Mouse (Mus musculus): ENCODE data around the gene Prickle2.

The Prickle2 gene

DNA sequence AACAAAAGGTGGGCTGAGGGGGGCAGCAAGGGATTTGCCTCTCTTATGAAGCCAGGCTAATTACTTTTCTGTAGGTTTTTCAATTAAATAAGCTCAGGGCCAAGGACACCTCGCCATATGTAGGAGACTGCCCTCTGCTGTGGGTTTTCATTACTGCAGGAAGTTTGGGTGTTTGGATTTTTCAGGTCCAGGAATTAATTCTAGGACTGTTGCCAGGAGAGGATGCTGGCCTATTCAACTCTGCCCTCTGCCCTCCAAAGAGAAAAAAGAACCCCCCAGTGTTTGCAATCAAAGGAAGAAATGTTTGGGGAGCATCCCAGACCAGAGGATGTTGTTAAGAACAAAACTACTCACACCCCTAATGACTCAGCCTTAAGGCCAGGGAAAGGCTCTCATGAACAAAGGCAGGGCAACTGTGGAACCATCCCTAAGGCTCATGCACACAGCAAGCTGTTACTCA lies 40.4 kb downstream of the Prickle2 start:
- peak; percentile 84 to 86 for DNase-seq

DNA sequence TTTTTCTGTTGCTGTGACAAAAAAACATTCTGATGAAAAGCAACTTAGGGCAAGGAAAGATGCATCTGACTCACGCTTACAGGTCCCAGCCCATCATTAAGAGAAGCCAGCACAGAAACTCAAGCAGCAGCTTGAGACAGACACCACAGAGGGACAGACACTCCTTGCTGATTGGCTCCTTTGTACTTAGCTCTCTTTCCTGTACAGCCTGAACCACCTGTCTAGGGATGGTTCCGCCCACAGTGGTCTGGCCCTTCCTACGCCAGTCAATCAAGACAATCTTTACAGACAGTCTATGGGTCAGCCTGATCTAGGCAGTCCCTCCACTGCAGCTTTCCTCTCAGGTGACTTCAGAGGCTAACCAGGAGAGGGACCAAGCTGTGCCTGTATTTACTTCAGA lies 42.1 kb downstream of the Prickle2 start:
- no peak for DNase-seq

DNA sequence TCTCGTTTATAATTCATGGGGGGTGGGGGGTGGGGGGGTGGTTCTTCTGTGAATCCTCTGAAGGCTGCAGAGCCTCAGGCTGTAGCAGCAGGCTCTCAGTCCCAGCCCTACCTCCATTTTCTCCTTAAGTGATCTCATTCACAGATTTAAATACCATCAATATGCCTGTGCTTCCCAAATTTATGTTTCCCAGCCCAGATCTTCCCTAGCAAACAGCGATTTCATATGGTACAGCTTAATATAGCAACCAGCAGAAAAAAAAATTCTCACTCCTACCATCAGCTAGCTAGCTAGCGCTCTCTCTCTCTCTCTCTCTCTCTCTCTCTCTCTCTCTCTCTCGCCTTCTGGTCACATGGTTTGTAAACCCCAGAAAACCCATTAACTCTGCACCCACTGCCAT lies 42.5 kb downstream of the Prickle2 start:
- no peak for DNase-seq

DNA sequence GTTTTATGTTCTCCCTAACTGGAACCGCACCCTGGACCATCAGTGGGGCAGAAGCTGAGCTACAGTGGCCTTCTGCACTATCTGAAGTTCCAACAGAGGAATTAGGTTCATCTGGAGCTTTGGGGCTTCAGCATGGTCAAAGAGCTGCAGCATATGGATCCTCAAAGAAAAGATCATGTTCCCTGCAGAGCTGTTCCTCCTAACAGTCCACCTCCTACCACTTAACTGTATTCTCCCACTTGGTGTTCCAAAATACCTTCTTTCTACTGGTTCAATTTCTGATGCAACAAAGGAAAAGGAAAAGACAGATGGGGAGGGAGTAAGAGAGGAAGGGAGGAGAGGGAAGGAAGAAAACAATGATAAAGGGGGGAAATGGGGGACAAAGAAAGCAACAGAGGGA lies 56.9 kb downstream of the Prickle2 start:
- no peak for DNase-seq

DNA sequence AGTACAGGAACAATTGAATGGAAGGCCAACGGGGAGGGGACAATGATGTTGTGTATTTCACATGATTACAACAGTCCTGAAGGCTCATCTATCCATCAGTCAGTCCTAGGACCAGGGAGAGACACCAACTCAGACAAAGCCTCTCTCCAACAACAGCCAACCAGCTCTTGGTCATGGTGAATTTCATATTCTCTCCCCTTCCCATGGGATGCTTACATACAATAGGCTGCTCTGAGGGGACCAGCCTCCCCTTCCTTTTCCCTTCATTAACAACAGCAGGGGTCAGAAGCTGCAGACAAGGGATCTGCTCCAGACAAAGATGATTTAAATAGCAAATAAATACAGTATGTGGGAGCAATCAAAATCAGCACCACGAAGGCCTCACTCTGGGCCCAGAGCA lies 57.4 kb downstream of the Prickle2 start:
- no peak for DNase-seq

DNA sequence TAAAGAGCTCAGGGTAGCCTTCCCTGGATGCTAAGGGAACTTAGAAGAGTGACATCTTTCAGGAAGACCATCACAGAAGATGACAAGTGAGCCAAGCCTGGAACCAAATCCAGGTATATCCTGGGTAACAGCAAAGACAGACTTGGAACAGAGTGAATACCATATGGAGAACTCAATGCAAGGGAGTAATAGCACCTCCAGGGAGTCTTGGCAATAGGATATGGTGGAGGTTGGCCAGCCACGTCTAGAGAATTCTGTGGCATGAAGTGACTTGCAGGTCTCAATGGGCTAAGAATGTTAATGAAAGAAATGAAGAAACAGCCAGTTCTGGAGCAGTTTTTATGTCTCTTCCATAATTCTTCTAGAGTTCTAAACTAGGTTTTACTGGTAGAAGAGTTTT lies 63.0 kb downstream of the Prickle2 start:
- DNase-seq, result no peak

DNA sequence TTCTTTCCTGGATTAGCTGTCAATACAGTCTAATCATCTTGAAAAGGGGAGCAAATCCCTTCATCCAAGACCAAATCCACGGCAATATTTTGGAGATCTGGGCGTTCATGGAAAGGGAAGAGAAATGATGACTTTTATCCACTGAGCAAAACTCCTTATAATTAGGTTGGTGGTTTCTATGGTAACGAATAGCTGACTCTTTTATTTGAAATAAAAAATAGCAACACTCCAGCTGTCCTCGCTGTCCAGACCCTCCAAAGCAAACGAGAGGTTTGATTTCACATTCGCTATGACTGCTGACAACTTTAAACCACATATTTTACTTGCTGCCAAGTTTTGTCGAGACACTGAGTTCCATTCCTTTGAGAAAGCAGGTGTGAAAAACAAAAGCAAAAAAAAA lies 64.0 kb downstream of the Prickle2 start:
- DNase-seq, result no peak

DNA sequence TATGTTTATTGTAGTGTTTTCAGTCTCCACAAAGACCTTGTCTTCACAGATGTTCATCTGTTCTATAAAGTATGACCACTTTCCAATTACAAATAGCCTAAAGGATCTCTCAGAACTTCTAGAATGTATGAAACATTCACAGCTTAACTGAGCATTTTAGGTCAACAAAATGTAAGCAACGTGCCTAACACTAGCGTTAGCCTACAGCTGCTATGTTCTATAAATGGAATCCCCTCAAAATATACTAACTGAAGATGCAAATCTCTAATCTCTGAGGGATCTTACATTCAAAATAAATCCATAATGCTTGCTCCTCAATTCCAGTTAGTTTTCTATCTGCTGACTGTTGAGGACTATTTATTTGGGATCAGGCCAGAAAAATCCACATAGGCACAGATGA lies 65.1 kb downstream of the Prickle2 start:
- no peak for DNase-seq

DNA sequence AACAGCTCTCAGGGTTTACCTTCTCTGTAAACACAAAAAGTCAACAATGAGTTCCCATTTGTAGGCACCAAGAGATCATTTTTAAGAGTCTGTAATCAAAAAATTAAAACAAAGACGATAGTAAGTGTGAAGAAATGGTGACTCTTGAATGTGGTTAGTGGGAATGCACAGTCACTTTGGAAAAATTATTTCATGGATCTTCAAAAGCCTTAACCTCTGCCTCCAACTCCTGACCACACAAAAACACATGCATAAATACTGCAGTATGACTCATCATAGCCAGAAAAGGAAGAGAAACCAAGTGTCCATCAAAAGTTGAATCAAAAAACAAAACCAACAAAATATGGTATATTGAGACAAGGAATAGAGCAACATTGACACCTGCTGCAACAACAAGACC lies 69.5 kb downstream of the Prickle2 start:
- DNase-seq, result no peak

DNA sequence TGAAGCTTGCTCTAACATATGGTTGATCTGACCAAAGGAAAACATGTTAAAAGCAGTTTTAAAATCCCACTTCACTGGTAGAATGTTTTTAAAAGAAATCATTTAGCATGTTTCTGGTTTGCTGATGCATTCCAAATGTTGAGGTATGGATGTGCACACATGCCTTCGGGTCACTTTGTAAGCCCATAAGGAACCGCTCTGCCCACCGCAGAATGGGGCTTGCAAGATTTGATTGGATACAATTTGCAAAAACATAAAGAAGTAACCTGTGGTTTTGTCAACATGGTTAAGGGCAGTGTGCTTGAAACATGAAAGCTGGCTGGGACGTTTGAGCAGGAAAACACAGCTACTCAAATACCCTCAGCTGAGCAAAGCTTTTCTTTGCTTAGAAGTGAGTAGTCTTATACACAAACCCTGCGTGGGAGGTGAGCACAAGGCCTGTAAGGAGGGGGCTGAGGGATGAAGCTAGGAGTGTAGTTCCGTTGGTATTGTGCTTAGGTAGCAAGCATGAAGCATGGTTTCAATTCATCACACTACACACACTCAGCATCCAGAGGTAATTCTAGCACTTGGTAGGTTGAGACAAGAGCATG lies 71.0 kb downstream of the Prickle2 start:
- DNase-seq, result no peak

DNA sequence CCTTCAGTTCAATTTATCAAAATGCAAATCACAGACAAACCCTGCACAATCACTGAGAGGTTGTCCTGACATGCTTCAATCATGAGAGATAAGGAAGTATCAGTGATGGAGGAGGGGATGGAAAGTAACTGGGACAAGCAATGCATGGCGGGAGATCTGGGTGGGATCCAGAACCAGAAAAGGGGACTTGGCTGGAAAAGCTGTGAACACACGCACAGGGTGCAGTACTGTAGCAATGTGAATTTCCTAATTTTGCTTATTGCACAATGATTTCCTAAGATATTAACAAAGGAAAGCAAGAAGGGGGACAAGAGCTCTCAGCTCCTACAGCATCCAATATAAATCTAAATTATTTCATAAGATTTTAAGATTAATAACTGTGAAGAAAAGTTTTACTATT lies 75.0 kb downstream of the Prickle2 start:
- no peak for DNase-seq

DNA sequence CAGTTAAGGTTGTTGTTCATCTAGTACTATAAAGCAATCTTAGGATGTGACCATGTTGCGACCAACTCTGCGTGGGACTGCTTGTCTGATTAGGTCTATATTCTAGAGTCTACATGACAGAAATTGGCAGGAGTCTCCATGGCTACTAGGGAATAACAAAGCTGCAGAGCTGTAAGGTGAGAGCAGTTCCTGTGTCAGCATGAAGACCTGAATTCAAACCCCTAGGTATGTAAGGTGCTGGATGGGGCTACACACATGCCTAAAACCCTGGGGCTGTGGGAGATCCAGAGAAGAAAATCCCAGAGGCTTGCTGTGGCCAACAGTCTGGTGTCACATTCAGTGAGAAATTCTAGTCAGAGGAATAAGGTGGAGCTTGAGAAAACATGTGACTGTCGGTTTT lies 78.2 kb downstream of the Prickle2 start:
- no peak for DNase-seq

DNA sequence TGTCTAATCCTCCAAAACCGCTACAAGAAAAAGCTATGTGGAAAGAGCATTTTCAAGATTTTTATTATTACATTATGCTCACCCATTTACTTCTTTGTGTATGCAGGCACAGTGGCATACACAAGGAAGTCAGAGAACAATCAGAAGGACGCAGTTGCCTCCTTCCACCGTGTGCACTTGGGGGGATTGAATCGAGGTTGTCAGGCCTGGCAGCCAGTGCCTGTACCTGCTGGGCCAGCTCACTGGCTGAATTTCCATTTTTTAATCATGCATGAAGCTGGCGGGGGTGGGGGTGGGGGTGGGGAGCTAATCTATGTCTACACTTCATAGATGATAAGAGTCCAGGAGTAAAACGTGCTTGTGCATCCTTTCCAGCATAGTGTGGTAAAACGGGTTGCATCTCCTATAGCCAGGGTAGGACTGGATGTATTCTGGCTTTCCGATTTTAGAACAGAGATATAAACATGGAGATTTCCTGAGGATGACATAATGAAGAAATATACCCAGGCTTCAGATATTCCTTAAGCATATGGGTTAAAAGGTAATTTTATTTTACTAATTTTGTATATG lies 78.8 kb downstream of the Prickle2 start:
- no peak for DNase-seq

DNA sequence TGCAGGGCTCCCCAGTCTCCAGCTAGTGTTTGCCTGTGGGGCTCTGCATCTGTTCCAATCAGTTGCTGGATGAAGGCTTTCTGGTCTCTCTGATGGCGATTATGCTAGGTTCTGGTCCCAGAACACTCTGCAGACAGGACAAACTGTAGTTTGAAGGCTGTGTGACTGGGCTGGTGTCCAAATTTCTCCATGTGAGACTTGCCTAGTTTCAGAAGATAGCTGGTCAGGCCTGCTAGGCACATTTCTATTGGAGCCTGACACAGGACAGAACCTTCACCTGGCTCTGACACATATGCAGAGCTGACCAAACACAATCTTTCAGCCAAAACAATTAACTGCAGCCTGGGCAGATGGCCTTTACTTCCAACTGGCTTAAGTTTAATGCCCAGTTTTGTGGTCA lies 80.0 kb downstream of the Prickle2 start:
- DNase-seq, result no peak

DNA sequence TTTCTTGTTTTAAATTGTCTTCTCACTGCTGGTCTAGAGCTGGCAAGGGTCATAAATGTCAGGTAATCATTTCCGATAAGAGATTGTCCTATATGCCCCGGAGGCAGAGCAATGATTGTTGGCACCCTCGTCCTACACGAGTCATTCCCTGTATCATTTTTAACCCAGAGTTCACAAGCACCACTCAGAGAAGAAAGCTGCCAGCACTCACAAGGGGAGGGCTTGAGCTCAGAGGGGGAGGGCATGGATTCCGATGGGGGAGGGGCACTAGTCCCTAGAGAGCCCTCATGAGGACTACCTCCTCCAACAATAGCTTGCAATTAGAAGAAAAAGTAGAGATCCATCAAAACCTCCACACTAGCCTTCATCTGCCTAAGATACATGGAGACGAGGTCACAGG lies 81.6 kb downstream of the Prickle2 start:
- no peak for DNase-seq

DNA sequence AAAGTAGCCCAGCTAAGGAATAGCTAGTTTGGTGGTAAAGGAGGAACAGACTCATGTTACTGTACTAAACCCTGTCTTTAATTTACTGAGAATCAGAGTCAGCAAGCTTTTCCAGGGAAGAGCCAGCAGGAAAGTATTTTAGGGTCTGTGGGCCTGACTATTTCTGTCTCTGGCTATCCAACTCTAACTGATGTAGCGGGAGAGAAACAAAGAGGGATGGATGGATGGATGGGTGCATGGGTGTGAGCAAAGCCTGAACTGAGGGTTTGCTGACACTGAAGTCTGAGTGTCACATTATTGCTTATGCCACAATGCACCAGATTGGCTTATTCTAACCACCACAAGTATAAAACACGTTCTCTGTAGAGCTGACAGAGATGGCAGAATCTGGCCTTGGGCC lies 88.8 kb downstream of the Prickle2 start:
- no peak for DNase-seq

DNA sequence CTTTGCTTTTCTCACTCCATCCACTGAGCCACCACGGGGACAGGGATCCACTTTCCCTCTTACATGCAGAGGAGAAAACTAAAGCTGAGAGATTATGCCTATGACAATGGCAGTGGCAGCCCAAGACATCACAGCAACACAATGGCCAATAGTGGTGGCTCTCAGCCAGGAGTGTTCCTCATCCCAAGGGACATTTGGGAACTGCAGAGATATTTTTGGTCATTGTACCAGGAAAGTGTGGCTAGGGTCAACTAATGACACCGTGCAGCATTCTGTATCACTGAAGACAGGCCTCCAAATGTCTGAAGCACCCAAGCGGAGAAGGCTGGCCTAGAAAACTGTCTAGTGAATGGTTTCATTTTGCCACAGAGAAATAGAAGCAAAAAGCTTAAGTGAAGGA lies 91.2 kb downstream of the Prickle2 start:
- DNase-seq, result no peak

DNA sequence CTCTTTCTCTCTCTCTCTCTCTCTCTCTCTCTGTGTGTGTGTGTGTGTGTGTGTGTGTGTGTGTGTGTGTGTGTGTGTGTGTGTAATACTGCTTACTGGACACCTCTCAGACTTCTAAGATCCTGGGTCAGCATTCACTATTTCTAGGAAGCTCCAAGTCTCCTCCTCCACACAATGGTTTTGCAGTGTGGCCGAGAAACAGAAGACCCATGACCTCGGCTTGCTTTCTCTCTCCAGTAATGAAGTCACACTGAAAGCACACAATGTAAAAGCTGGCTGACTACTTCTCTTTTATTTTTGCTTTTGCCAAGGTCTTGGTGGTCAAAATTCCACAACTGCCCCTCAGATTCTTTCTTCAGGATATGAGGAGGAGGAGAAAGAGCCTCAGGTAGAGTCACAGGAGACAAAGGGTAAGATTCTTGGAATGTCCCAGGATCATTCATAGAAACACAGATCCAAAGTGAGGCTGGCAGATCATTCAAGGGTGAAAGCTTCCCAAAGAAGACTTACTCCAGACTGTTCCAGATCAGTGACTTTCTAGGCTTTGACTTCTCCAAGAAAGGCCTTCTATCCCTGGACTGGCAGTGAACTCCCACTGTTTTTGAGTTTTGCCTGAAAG lies 93.7 kb downstream of the Prickle2 start:
- peak; percentile 32 to 49 for DNase-seq

DNA sequence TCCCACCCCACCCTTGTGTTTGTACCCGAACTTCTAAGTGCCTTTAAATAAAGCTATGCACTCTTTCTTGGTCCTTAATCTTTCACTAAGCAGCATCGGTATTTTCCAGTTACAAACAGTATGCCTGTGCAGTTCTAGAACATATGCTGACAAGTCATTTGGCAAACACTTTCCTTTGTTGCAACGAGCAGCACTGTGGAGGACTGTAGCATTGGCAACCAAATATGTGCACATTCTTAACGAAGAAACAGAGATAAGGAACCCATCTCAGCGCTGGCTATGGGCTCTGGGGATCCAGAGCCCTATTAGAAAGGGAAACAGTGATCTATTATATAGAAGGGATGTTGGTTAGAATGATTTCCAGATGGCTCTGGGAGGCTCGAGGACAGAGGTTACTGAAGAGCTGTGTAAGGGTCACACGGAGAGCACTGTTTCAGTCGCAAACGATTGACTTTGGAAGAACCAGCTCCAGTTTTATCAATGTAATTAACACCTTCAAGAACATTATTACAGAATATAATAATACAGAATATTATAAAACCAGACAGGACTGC lies 96.2 kb downstream of the Prickle2 start:
- DNase-seq, result peak in 1 of 2 experiments; percentile 14

DNA sequence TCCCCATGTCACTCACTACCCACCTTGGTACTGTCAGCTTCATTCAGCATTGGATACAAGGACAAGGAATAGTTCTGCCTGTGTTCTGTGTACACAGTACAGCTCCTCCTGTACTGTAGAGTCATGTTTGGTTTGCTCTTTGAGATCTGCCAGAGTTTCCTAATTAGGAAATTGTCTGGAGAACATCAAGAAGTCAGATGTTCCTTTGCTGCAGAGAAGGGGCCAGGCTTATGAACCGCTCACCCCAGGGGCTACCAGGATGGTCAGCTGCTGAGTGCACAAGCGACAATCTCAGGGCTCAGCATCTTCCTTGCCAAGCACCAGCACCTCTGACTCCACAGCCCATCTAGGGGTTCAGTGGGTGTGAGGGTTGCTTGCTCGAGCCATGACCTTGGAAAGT lies 96.9 kb downstream of the Prickle2 start:
- no peak for DNase-seq

DNA sequence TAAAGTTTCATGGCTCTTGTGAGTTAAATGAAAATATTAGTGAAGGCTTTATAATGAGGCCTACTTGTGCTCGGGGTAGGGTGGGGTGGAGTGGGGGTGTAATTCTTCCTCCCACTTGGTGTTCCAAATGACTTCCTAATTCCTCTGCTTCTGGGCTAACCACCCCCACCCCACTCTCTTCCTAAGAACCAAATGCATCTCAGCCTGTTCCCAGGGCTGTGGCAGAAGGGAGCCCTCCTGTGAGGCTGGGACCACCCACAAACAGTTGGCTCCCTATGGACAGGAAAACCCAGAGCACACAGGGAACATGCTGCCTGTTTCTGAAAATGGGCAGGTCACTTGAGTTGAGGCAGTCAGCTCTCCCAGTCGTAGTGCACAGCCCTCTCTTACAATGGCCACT lies 100.8 kb downstream of the Prickle2 start:
- peak; percentile 25 to 41 for DNase-seq

DNA sequence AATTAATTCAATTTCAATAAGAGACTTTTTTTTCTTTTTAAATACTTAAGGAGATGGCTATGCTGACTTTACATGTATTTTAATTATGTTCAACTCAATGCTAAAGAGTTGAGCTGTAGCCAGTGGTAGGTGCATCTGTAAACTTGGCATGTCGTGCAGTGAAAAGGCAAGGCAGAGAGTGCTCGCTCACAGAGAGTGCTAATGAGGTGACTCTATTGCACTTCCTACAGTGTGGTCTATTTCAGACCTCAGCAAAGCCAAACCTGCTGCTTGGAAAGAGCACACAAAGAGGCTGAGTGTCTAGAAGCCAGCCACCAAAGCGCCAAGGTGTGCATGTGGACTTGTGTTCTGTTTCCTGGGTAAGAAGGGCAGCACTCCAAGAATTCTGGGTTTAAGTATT lies 109.6 kb downstream of the Prickle2 start:
- DNase-seq, result no peak

DNA sequence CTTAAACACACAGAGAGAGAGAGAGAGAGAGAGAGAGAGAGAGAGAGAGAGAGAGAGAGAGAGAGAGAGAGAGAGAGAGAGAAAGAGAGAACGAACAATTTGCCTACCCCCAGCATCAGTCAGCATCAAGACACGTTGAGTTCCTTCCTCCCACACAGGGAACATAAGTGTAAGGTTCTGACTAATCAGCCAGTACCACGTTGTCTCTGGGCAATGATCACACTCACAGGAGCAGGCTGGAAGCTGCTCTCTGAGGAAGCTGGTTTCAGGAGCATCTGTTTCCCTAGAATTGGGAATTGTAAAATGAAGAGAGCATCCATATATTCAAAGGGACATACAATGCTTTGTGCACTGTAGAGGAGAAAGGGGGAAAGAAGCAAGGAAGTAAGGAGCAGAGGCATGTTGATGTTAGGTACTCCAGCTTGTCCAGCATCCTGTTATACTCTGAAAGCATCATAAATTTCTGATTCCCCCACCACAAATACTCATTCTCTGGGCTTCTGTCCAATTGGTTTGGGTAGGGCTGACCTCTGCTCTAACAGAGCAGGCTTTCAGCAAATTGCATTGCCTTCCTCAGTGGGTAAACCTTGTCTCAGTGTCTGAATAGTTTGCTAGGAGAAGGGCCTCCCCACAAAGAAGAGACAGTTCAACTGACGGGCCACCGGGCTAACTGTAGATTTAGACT lies 116.4 kb downstream of the Prickle2 start:
- no peak for DNase-seq

DNA sequence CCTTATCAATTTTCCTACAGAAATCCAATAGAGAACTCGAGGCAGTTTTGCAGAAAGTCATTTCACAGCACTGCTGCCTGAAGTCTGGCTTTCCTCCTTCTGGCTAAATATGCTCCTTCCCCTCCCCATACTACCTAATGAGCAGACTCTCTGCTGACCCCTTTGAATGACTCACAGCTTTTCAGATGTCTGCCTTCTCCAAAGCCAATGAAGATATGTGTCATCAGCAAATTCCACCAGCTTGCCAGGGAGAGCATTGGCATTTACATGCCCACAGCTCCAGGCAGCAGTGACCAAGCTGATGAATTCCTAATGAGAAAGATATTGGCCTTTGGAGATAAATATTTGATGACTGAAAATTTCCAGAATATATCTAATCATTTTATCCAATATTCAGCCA lies 121.9 kb downstream of the Prickle2 start:
- no peak for DNase-seq

Measured in kidney, postnatal 4 days (tissue).